ENCODE assay signal across 51 mouse cellular contexts in genomic region chr1:133280537-133280936, GRCm38 (mm10). TPM values are rescaled to one million over a fixed set of nuclear protein-coding genes. Genes with fewer than 3 reads are reported as not detected.
"Had no signal": no experiment of that assay in that cellular context is flagged by ENCODE, and none has a peak within 500 bp of the region (broad histone marks: within the 10 kb centered on the region; RNA-seq: fewer than 3 reads in every experiment).

No protein-coding gene starts in this region.

- H3K27ac ChIP-seq: heart, embryonic 10.5 days; heart, embryonic 13.5 days; heart, embryonic 15.5 days; hindbrain, embryonic 12.5 days; hindbrain, embryonic 13.5 days; hindbrain, embryonic 14.5 days; intestine, embryonic 15.5 days; kidney, embryonic 15.5 days; kidney, postnatal 0 days; layer of hippocampus, adult 2 months had no signal

- ATAC-seq: hindbrain, embryonic 16.5 days; inflammation-experienced regulatory T-cells, adult 6 months; intestine, embryonic 15.5 days; intestine, embryonic 16.5 days; intestine, postnatal 0 days had no signal

- DNase-seq: heart, postnatal 10 days; heart, postnatal 14 days; heart, postnatal 36 days; heart, postnatal 4 days; kidney, adult 11 months; kidney, adult 18-20 months; kidney, adult 2 months; kidney, adult 8-10 months; kidney, adult 9 months; kidney, postnatal 10 days; kidney, postnatal 14 days; kidney, postnatal 25 days; kidney, postnatal 36 days; kidney, postnatal 4 days; layer of hippocampus, adult 9-11 months; layer of hippocampus, postnatal 36 days had no signal

- H3K9me3 ChIP-seq: heart, embryonic 10.5 days; heart, embryonic 12.5 days; heart, embryonic 13.5 days; heart, embryonic 15.5 days; hindbrain, embryonic 10.5 days; hindbrain, embryonic 12.5 days; hindbrain, embryonic 13.5 days; hindbrain, embryonic 15.5 days; intestine, embryonic 15.5 days; kidney, embryonic 15.5 days had no signal

- H3K36me3 ChIP-seq: heart, embryonic 15.5 days had no signal

- H3K4me2 ChIP-seq: heart, embryonic 11.5 days; heart, embryonic 12.5 days; heart, embryonic 13.5 days; heart, embryonic 15.5 days; hindbrain, embryonic 12.5 days; hindbrain, embryonic 13.5 days; hindbrain, embryonic 14.5 days; hindbrain, embryonic 15.5 days; intestine, embryonic 15.5 days; kidney, embryonic 15.5 days had no signal

- H3K27me3 ChIP-seq: heart, embryonic 12.5 days; heart, embryonic 13.5 days; heart, embryonic 15.5 days; hindbrain, embryonic 12.5 days; hindbrain, embryonic 13.5 days; hindbrain, embryonic 15.5 days; intestine, embryonic 15.5 days; kidney, embryonic 15.5 days had no signal

- H3K4me3 ChIP-seq: heart, embryonic 10.5 days; heart, embryonic 12.5 days; heart, embryonic 13.5 days; heart, embryonic 15.5 days; hindbrain, embryonic 10.5 days; hindbrain, embryonic 12.5 days; hindbrain, embryonic 13.5 days; hindbrain, embryonic 15.5 days; intestine, embryonic 15.5 days; kidney, embryonic 15.5 days; layer of hippocampus, adult 2 months had no signal

- H3K9ac ChIP-seq: heart, embryonic 12.5 days; heart, embryonic 15.5 days; hindbrain, embryonic 12.5 days; hindbrain, embryonic 14.5 days; hindbrain, embryonic 15.5 days; intestine, embryonic 15.5 days; kidney, embryonic 15.5 days had no signal

RNA-seq across cellular contexts. Expression of gene Golt1a, which starts 29.1 kb away (rescaled TPM):
- total RNA-seq: heart, adult 8-10 months; heart, postnatal 10 days; heart, postnatal 14 days; heart, postnatal 25 days; heart, postnatal 36 days; heart, postnatal 4 days; hematopoietic stem cell, adult 5-6 weeks; hindbrain, postnatal 0 days; layer of hippocampus, adult 18-20 months; layer of hippocampus, adult 2 months; layer of hippocampus, adult 8-10 months; layer of hippocampus, postnatal 10 days; layer of hippocampus, postnatal 14 days; layer of hippocampus, postnatal 25 days; layer of hippocampus, postnatal 36 days had no signal
- polyA plus RNA-seq: heart, embryonic 11.5 days; heart, embryonic 12.5 days; heart, embryonic 14.5 days; heart, embryonic 15.5 days; heart, embryonic 16.5 days; heart, postnatal 0 days; hindbrain, embryonic 10.5 days; hindbrain, embryonic 11.5 days; hindbrain, embryonic 12.5 days; hindbrain, embryonic 13.5 days; hindbrain, embryonic 14.5 days; hindbrain, embryonic 15.5 days; hindbrain, embryonic 16.5 days; inflammation-experienced regulatory T-cells, adult 6 months had no signal

RNA-seq across cellular contexts. Expression of gene Kiss1, which starts 41.1 kb away (rescaled TPM):
- total RNA-seq: heart, adult 8-10 months; heart, postnatal 10 days; heart, postnatal 14 days; heart, postnatal 25 days; heart, postnatal 36 days; heart, postnatal 4 days; hematopoietic stem cell, adult 5-6 weeks; hindbrain, postnatal 0 days; layer of hippocampus, adult 18-20 months; layer of hippocampus, adult 2 months; layer of hippocampus, adult 8-10 months; layer of hippocampus, postnatal 14 days; layer of hippocampus, postnatal 25 days; layer of hippocampus, postnatal 36 days had no signal
- polyA plus RNA-seq: heart, embryonic 10.5 days; heart, embryonic 11.5 days; heart, embryonic 12.5 days; heart, embryonic 13.5 days; heart, embryonic 14.5 days; heart, embryonic 15.5 days; heart, embryonic 16.5 days; heart, postnatal 0 days; hindbrain, embryonic 10.5 days; hindbrain, embryonic 11.5 days; hindbrain, embryonic 12.5 days; hindbrain, embryonic 14.5 days; hindbrain, embryonic 16.5 days; hindbrain, postnatal 0 days; inflammation-experienced regulatory T-cells, adult 6 months; intestine, embryonic 14.5 days; intestine, embryonic 15.5 days; intestine, embryonic 16.5 days; intestine, postnatal 0 days; kidney, adult 2 months; kidney, embryonic 14.5 days; kidney, embryonic 15.5 days; kidney, embryonic 16.5 days; kidney, postnatal 0 days; large intestine, adult 2 months had no signal
